Mouse (Mus musculus): ENCODE results near the gene Dclk3. TPM values are rescaled to one million over a fixed set of nuclear protein-coding genes. Genes with fewer than 3 reads are reported as not detected.

Gene Dclk3
- total and polyA plus RNA-seq, 3 experiments, result 0.23 to 0.39 (median 0.33) TPM

DNA sequence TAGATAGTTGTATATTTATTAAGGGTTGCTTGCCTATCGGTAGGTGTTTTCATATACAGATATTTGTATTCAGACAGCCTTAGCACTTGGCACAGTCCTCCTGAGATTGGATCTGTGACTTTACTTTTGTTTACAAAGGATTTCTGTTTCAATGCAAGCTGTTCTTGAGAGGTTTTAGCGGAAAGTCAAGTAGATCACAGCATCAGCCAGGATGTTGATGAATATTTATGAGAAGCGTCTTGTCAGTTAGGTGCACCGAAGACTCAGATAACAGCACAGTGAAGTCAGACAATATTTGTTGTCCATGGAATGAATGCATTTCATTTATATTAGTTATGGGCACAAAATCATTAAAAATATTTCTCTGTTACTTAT is 19.0 kb downstream of the Dclk3 start:
- no peak overlapping the region for H3K4me3 ChIP-seq
- no peaks in the 10 kb centered on the region for H3K4me1 ChIP-seq (ENCODE audit: control insufficient read depth, insufficient read depth, low read length)
- H3K27me3 ChIP-seq (ENCODE audit: control insufficient read depth, insufficient read depth, low read length), result no peaks in the 10 kb centered on the region
- no peaks in the 10 kb centered on the region for H3K36me3 ChIP-seq (ENCODE audit: control insufficient read depth, insufficient read depth, low read length)
- WGBS, result 86% methylated on average over 4 of the region's 4 CpGs
- DNase-seq, result no peak
- TF ChIP-seq EP300 (IDR thresholded peaks at IDR 0.05; ENCODE audit: insufficient read depth, low read depth, low read length) (no peak), CTCF (IDR thresholded peaks at IDR 0.05) (no peak), POLR2A (IDR thresholded peaks at IDR 0.05; ENCODE audit: insufficient read depth, low read depth, low read length) (no peak)
- H3K27ac ChIP-seq, result no peak overlapping the region
- no peak overlapping the region for H3K9ac ChIP-seq (ENCODE audit: low read depth, low read length)
- H3K79me2 ChIP-seq (replicated peaks; ENCODE audit: control insufficient read depth, insufficient read depth, low read length), result no peaks in the 10 kb centered on the region
- intact Hi-C loops (cut with DNase I), result no loop called here

DNA sequence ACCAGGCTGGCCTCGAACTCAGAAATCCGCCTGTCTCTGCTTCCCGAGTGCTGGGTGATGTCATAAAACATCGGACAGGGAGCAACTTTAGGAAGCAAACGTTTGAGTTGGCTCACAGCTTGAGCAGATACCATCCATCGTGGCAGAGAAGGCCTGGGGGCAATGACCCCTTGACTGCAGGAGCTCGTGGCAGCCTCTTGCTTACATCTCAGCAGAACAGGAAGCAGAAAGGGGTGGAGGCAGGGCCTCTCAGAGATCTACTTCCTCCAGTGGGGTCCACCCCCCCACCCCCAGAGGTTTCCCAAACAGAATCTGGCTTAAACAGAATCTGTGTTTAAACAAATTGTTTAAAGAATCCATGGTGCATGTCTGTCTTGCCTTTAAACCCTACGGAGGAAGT is 20.6 kb downstream of the Dclk3 start:
- TF ChIP-seq EP300 (IDR thresholded peaks at IDR 0.05; ENCODE audit: insufficient read depth, low read depth, low read length) (no peak), POLR2A (IDR thresholded peaks at IDR 0.05; ENCODE audit: insufficient read depth, low read depth, low read length) (no peak), CTCF (IDR thresholded peaks at IDR 0.05) (no peak)

GRCm38 (mm10) chr9:111460201-111460814 is 21.4 kb downstream of the Dclk3 start:
- no peaks in the 10 kb centered on the region for H3K36me3 ChIP-seq (ENCODE audit: control insufficient read depth, insufficient read depth, low read length)
- TF ChIP-seq EP300 (IDR thresholded peaks at IDR 0.05; ENCODE audit: insufficient read depth, low read depth, low read length) (no peak), POLR2A (IDR thresholded peaks at IDR 0.05; ENCODE audit: insufficient read depth, low read depth, low read length) (no peak), CTCF (IDR thresholded peaks at IDR 0.05) (no peak)
- intact Hi-C loops (cut with DNase I), result no loop called here
- whole genome bisulfite sequencing, result 30% methylated on average over 6 of the region's 6 CpGs
- H3K4me3 ChIP-seq, result no peak overlapping the region
- no peaks in the 10 kb centered on the region for H3K79me2 ChIP-seq (replicated peaks; ENCODE audit: control insufficient read depth, insufficient read depth, low read length)
- no peak overlapping the region for H3K27ac ChIP-seq
- H3K27me3 ChIP-seq (ENCODE audit: control insufficient read depth, insufficient read depth, low read length), result no peaks in the 10 kb centered on the region
- H3K9ac ChIP-seq (ENCODE audit: low read depth, low read length), result no peak overlapping the region
- H3K4me1 ChIP-seq (ENCODE audit: control insufficient read depth, insufficient read depth, low read length), result no peaks in the 10 kb centered on the region; the same call in 1 of the 2 replicates
- no peak for DNase-seq

More for the DNA sequence above, 20.6 kb downstream of the Dclk3 start:
- no peak overlapping the region for H3K4me3 ChIP-seq
- no peak overlapping the region for H3K27ac ChIP-seq
- no peaks in the 10 kb centered on the region for H3K36me3 ChIP-seq (ENCODE audit: control insufficient read depth, insufficient read depth, low read length)
- H3K27me3 ChIP-seq (ENCODE audit: control insufficient read depth, insufficient read depth, low read length), result no peaks in the 10 kb centered on the region
- H3K4me1 ChIP-seq (ENCODE audit: control insufficient read depth, insufficient read depth, low read length), result no peaks in the 10 kb centered on the region; the same call in 1 of the 2 replicates
- H3K79me2 ChIP-seq (replicated peaks; ENCODE audit: control insufficient read depth, insufficient read depth, low read length), result no peaks in the 10 kb centered on the region
- no peak overlapping the region for H3K9ac ChIP-seq (ENCODE audit: low read depth, low read length)
- 55% methylated on average over 8 of the region's 8 CpGs for WGBS
- no peak for DNase-seq
- intact Hi-C loops (cut with DNase I), result no loop called here

DNA sequence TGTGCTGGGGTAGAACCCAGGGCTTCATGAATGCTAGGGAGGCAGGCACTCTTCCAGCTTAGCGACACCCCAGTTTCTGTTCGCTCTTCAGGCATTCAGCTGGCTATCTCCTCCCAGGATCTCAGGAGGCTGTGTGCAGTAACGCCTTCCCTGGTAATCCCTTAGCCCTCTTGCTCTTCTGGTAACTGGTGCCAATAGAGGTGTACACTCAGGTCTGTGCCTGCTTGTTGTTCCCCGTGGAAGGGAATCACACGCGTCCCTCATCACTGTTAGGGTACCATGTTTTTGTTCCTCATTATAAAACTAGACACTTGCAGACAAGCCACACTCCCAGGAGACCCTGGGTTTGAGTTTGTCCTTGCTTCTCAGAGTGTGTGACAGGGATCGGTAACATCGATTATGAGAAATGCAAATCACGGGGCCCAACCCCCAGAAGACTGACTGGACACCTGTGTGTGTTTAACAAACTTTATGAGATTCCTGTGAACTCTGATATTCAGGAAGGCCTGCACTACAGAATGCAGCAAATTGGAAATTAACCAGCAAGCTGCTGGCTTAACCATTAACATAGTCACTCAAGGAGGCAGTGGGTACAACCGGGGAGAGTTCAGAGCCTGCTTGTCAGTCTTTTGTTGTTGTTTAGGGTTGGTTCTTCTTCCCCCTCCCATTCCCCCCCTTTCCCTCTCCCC is 22.7 kb downstream of the Dclk3 start:
- TF ChIP-seq CTCF (IDR thresholded peaks at IDR 0.05), result no peak
- TF ChIP-seq POLR2A (IDR thresholded peaks at IDR 0.05; ENCODE audit: insufficient read depth, low read depth, low read length), result no peak
- no peak for TF ChIP-seq EP300 (IDR thresholded peaks at IDR 0.05; ENCODE audit: insufficient read depth, low read depth, low read length)
- Histone ChIP-seq H3K27me3 (ENCODE audit: control insufficient read depth, insufficient read depth, low read length) (no peaks in the 10 kb centered on the region), H3K9ac (ENCODE audit: low read depth, low read length) (no peak overlapping the region), H3K36me3 (ENCODE audit: control insufficient read depth, insufficient read depth, low read length) (no peaks in the 10 kb centered on the region), H3K4me1 (ENCODE audit: control insufficient read depth, insufficient read depth, low read length) (no peaks in the 10 kb centered on the region; the same call in 1 of the 2 replicates), H3K79me2 (replicated peaks; ENCODE audit: control insufficient read depth, insufficient read depth, low read length) (no peaks in the 10 kb centered on the region), H3K4me3 (no peak overlapping the region), H3K27ac (no peak overlapping the region)
- intact Hi-C loops (cut with DNase I), result no loop called here
- 84% methylated on average over 10 of the region's 10 CpGs for WGBS
- DNase-seq, result no peak

- H3K27ac ChIP-seq, result no peak overlapping the region
- intact Hi-C loops (cut with DNase I), result no loop called here
- DNase-seq, result no peak
- H3K36me3 ChIP-seq (ENCODE audit: control insufficient read depth, insufficient read depth, low read length), result no peaks in the 10 kb centered on the region
- no peak overlapping the region for H3K4me3 ChIP-seq
- no peak overlapping the region for H3K9ac ChIP-seq (ENCODE audit: low read depth, low read length)
- H3K27me3 ChIP-seq (ENCODE audit: control insufficient read depth, insufficient read depth, low read length), result no peaks in the 10 kb centered on the region
- H3K79me2 ChIP-seq (replicated peaks; ENCODE audit: control insufficient read depth, insufficient read depth, low read length), result no peaks in the 10 kb centered on the region
- 90% methylated on average over 6 of the region's 6 CpGs for WGBS
- H3K4me1 ChIP-seq (ENCODE audit: control insufficient read depth, insufficient read depth, low read length), result no peaks in the 10 kb centered on the region; the same call in 1 of the 2 replicates
- no peak for TF ChIP-seq CTCF (IDR thresholded peaks at IDR 0.05)
- TF ChIP-seq EP300 (IDR thresholded peaks at IDR 0.05; ENCODE audit: insufficient read depth, low read depth, low read length), result no peak
- TF ChIP-seq POLR2A (IDR thresholded peaks at IDR 0.05; ENCODE audit: insufficient read depth, low read depth, low read length), result no peak
Measured at GRCm38 (mm10) chr9:111465666-111466065, 26.8 kb downstream of the Dclk3 start.
